Mouse (Mus musculus) hindbrain, embryonic 13.5 days (tissue): Measurements from ENCODE around the gene Epha6. TPM values are rescaled to one million over a fixed set of nuclear protein-coding genes. Genes with fewer than 3 reads are reported as not detected.
A peak's percentile ranks its signal among the peaks of the same experiment; 100 is the strongest.
"Not testable (repeated sequence)": the region's sequence is repeated elsewhere in the genome, so short reads cannot be mapped to it uniquely, and the experiment has no call there.

ENCODE experiments used
- ATAC-seq: fragments of 200-750 bp; cut with Nextera tagmentation; 2 replicates; pipeline ENCODE4 v1.8.0; 2017; ENCODE audit warnings: moderate TSS enrichment; ENCODE audit not compliant: low FRiP score
- H3K27ac ChIP-seq: fragments of 300-500 bp; sonication (generic); 2 replicates; pipeline ENCODE4 v1.5.1; 2015; ENCODE audit warnings: inconsistent platforms, mild to moderate bottlenecking, moderate library complexity
- H3K27me3 ChIP-seq: fragments of 300-500 bp; sonication (generic); 2 replicates; pipeline ENCODE4 v1.6.1; 2015; ENCODE audit warnings: mild to moderate bottlenecking, inconsistent platforms
- H3K36me3 ChIP-seq: fragments of 300-500 bp; sonication (generic); 2 replicates; pipeline ENCODE4 v1.6.1; 2015; ENCODE audit warnings: mild to moderate bottlenecking, inconsistent platforms
- H3K4me1 ChIP-seq: fragments of 300-500 bp; sonication (generic); replicated peaks from 2 replicates; pipeline ENCODE4 v1.6.1; 2015; ENCODE audit warnings: inconsistent platforms
- H3K4me2 ChIP-seq: fragments of 300-500 bp; sonication (generic); 2 replicates; pipeline ENCODE4 v1.6.1; 2015; ENCODE audit warnings: inconsistent platforms, mild to moderate bottlenecking, moderate library complexity
- H3K4me3 ChIP-seq: fragments of 300-500 bp; sonication (generic); 2 replicates; pipeline ENCODE4 v1.5.1; 2015; ENCODE audit warnings: mild to moderate bottlenecking, inconsistent platforms
- H3K9ac ChIP-seq: fragments of 300-500 bp; sonication (generic); 2 replicates; pipeline ENCODE4 v1.6.1; 2015; ENCODE audit warnings: mild to moderate bottlenecking, inconsistent platforms
- H3K9me3 ChIP-seq: fragments of 300-500 bp; sonication (generic); 2 replicates; pipeline ENCODE4 v1.6.1; 2016; ENCODE audit warnings: inconsistent platforms
- whole genome bisulfite sequencing: fragments of 180-500 bp; shearing (Covaris S2); methylation state at CpG from one replicate; pipeline ENCODE4 v1.1.7; 2015; 5-methylcytosine and 5-hydroxymethylcytosine counted together
- polyA plus RNA-seq: library from polyadenylated mRNA; unstranded; fragments of >200 nt; fragmentation: Nextera tagmentation; extraction: Ambion mirVana; gene quantifications from 2 replicates; pipeline ENCODE4 v1.2.1, GENCODE M21; 2015

The Epha6 gene
- polyA plus RNA-seq, 1 experiment from 2014 or later, result 7.2 TPM

GRCm38 (mm10) chr16:59836778-59837177 lies 768.6 kb downstream of the Epha6 start:
- ATAC-seq, result no peak
- WGBS, result 72% methylated on average over 4 of the region's 4 CpGs
- Histone ChIP-seq H3K27me3 (no peaks in the 10 kb centered on the region), H3K27ac (peak overlapping the region; percentile 35; the same call in 1 of the 2 replicates), H3K4me2 (no peak overlapping the region), H3K9me3 (peaks cover 3% of the 10 kb centered on the region; the same call in 1 of the 2 replicates), H3K4me3 (no peak overlapping the region), H3K36me3 (no peaks in the 10 kb centered on the region), H3K4me1 (peaks cover 3% of the 10 kb centered on the region; the same call in 1 of the 2 replicates), H3K9ac (no peak overlapping the region)

GRCm38 (mm10) chr16:59836304-59836703 lies 769.0 kb downstream of the Epha6 start:
- Histone ChIP-seq H3K4me2 (no peak overlapping the region), H3K9ac (no peak overlapping the region), H3K9me3 (peaks cover 3% of the 10 kb centered on the region; the same call in 1 of the 2 replicates), H3K36me3 (no peaks in the 10 kb centered on the region), H3K4me3 (no peak overlapping the region), H3K4me1 (peaks cover 3% of the 10 kb centered on the region; the same call in 1 of the 2 replicates), H3K27me3 (no peaks in the 10 kb centered on the region), H3K27ac (peak overlapping the region; percentile 35; the same call in 1 of the 2 replicates)
- WGBS, result 66% methylated on average over 10 of the region's 10 CpGs
- peak; percentile 60; the same call in 1 of the 2 replicates for ATAC-seq

- no peak overlapping the region for H3K4me2 ChIP-seq
- H3K4me3 ChIP-seq, result no peak overlapping the region
- H3K27me3 ChIP-seq, result no peaks in the 10 kb centered on the region
- 70% methylated on average over 5 of the region's 5 CpGs for WGBS
- H3K4me1 ChIP-seq, result peaks cover 3% of the 10 kb centered on the region; the same call in 1 of the 2 replicates
- no peaks in the 10 kb centered on the region for H3K36me3 ChIP-seq
- ATAC-seq, result no peak
- no peaks in the 10 kb centered on the region for H3K9me3 ChIP-seq
- no peak overlapping the region for H3K27ac ChIP-seq
- no peak overlapping the region for H3K9ac ChIP-seq
Observed at GRCm38 (mm10) chr16:59832468-59832867, 772.9 kb downstream of the Epha6 start.

GRCm38 (mm10) chr16:59829655-59830054 lies 775.7 kb downstream of the Epha6 start:
- no peaks in the 10 kb centered on the region for H3K36me3 ChIP-seq
- no peak overlapping the region for H3K4me2 ChIP-seq
- H3K27me3 ChIP-seq, result no peaks in the 10 kb centered on the region
- no peaks in the 10 kb centered on the region for H3K9me3 ChIP-seq
- ATAC-seq, result no peak
- H3K4me3 ChIP-seq, result no peak overlapping the region
- no peak overlapping the region for H3K27ac ChIP-seq
- 0 out of 2 replicates have a peak, but pooled peaks cover 3% of the 10 kb centered on the region for H3K4me1 ChIP-seq
- no peak overlapping the region for H3K9ac ChIP-seq
- WGBS, result 89% methylated on average over 13 of the region's 13 CpGs

- not testable (repeated sequence) for H3K36me3 ChIP-seq, ATAC-seq, H3K4me1 ChIP-seq, H3K9ac ChIP-seq, H3K27me3 ChIP-seq, H3K4me3 ChIP-seq, H3K4me2 ChIP-seq, H3K9me3 ChIP-seq, H3K27ac ChIP-seq
- WGBS, result 84% methylated on average over 4 of the region's 4 CpGs
Observed at GRCm38 (mm10) chr16:59799790-59800189, 805.5 kb downstream of the Epha6 start.

- Histone ChIP-seq H3K9me3 (no peaks in the 10 kb centered on the region), H3K9ac (no peak overlapping the region), H3K27me3 (no peaks in the 10 kb centered on the region), H3K4me2 (no peak overlapping the region), H3K4me1 (no peaks in the 10 kb centered on the region), H3K36me3 (no peaks in the 10 kb centered on the region), H3K27ac (no peak overlapping the region), H3K4me3 (no peak overlapping the region)
- ATAC-seq, result no peak
- 95% methylated on average over 2 of the region's 2 CpGs for WGBS
Observed at GRCm38 (mm10) chr16:59772297-59772696, 833.0 kb downstream of the Epha6 start.

GRCm38 (mm10) chr16:59770421-59770820 lies 834.9 kb downstream of the Epha6 start:
- H3K4me2 ChIP-seq, result no peak overlapping the region
- H3K9ac ChIP-seq, result no peak overlapping the region
- H3K4me3 ChIP-seq, result no peak overlapping the region
- no peaks in the 10 kb centered on the region for H3K4me1 ChIP-seq
- no peaks in the 10 kb centered on the region for H3K36me3 ChIP-seq
- WGBS, result 100% methylated on average over 1 of the region's 1 CpGs
- H3K27me3 ChIP-seq, result no peaks in the 10 kb centered on the region
- H3K9me3 ChIP-seq, result no peaks in the 10 kb centered on the region
- no peak for ATAC-seq
- H3K27ac ChIP-seq, result no peak overlapping the region

- Histone ChIP-seq H3K36me3 (no peaks in the 10 kb centered on the region), H3K9ac (no peak overlapping the region), H3K27me3 (no peaks in the 10 kb centered on the region), H3K9me3 (no peaks in the 10 kb centered on the region), H3K4me1 (no peaks in the 10 kb centered on the region), H3K4me2 (no peak overlapping the region), H3K27ac (no peak overlapping the region), H3K4me3 (no peak overlapping the region)
- no peak for ATAC-seq
- WGBS, result 88% methylated on average over 7 of the region's 7 CpGs
Observed at GRCm38 (mm10) chr16:59769936-59770335, 835.4 kb downstream of the Epha6 start.

- no peak overlapping the region for H3K4me3 ChIP-seq
- H3K9me3 ChIP-seq, result no peaks in the 10 kb centered on the region
- no peak overlapping the region for H3K4me2 ChIP-seq
- ATAC-seq, result no peak
- H3K9ac ChIP-seq, result no peak overlapping the region
- 83% methylated on average over 4 of the region's 4 CpGs for WGBS
- no peaks in the 10 kb centered on the region for H3K36me3 ChIP-seq
- no peaks in the 10 kb centered on the region for H3K27me3 ChIP-seq
- H3K4me1 ChIP-seq, result no peaks in the 10 kb centered on the region
- no peak overlapping the region for H3K27ac ChIP-seq
Observed at GRCm38 (mm10) chr16:59760875-59761274, 844.5 kb downstream of the Epha6 start.

GRCm38 (mm10) chr16:59750905-59751304 lies 854.4 kb downstream of the Epha6 start:
- no peak overlapping the region for H3K9ac ChIP-seq
- no peak overlapping the region for H3K4me2 ChIP-seq
- no peaks in the 10 kb centered on the region for H3K4me1 ChIP-seq
- no peak overlapping the region for H3K4me3 ChIP-seq
- no peaks in the 10 kb centered on the region for H3K27me3 ChIP-seq
- no peaks in the 10 kb centered on the region for H3K36me3 ChIP-seq
- H3K9me3 ChIP-seq, result no peaks in the 10 kb centered on the region
- no peak for ATAC-seq
- no peak overlapping the region for H3K27ac ChIP-seq
- 95% methylated on average over 4 of the region's 4 CpGs for WGBS

GRCm38 (mm10) chr16:59743669-59744068 lies 861.7 kb downstream of the Epha6 start:
- no peak for ATAC-seq
- Histone ChIP-seq H3K27me3 (no peaks in the 10 kb centered on the region), H3K4me1 (no peaks in the 10 kb centered on the region), H3K27ac (no peak overlapping the region), H3K9ac (no peak overlapping the region), H3K36me3 (no peaks in the 10 kb centered on the region), H3K4me2 (no peak overlapping the region), H3K9me3 (no peaks in the 10 kb centered on the region), H3K4me3 (no peak overlapping the region)
- 78% methylated on average over 1 of the region's 1 CpGs for WGBS

GRCm38 (mm10) chr16:59715524-59715923 lies 889.8 kb downstream of the Epha6 start:
- no peak overlapping the region for H3K4me3 ChIP-seq
- no peaks in the 10 kb centered on the region for H3K9me3 ChIP-seq
- no peak overlapping the region for H3K27ac ChIP-seq
- WGBS, result 75% methylated on average over 4 of the region's 4 CpGs
- no peak overlapping the region for H3K9ac ChIP-seq
- no peaks in the 10 kb centered on the region for H3K36me3 ChIP-seq
- no peak overlapping the region for H3K4me2 ChIP-seq
- ATAC-seq, result no peak
- H3K27me3 ChIP-seq, result no peaks in the 10 kb centered on the region
- no peaks in the 10 kb centered on the region for H3K4me1 ChIP-seq

GRCm38 (mm10) chr16:59693230-59693629 lies 912.1 kb downstream of the Epha6 start:
- Histone ChIP-seq H3K4me3 (no peak overlapping the region), H3K9ac (no peak overlapping the region), H3K4me2 (no peak overlapping the region), H3K4me1 (no peaks in the 10 kb centered on the region), H3K36me3 (no peaks in the 10 kb centered on the region), H3K9me3 (no peaks in the 10 kb centered on the region), H3K27ac (no peak overlapping the region), H3K27me3 (no peaks in the 10 kb centered on the region)
- ATAC-seq, result no peak
- WGBS, result 86% methylated on average over 7 of the region's 7 CpGs
